Mouse (Mus musculus) E14TG2a.4 (cell line): ENCODE measurements at regions not wholly inside any gene's neighbourhood (a gene's known extent, or its start where the extent isn't known, plus 50 kb on each side); places are given as distances from the start of the nearest gene placed in this dataset.

ENCODE experiments used
- H3K27me3 ChIP-seq: 2 replicates; pipeline ENCODE4 v1.6.1; 2014; ENCODE audit warnings: low read length, control low read depth; ENCODE audit not compliant: insufficient read depth
- H3K36me3 ChIP-seq: 2 replicates; pipeline ENCODE4 v1.6.1; 2014; ENCODE audit warnings: low read length, control low read depth; ENCODE audit not compliant: insufficient read depth
- H3K4me1 ChIP-seq: replicated peaks from 2 replicates; pipeline ENCODE4 v1.6.1; 2014; ENCODE audit warnings: low read depth, low read length, control low read depth
- H3K4me3 ChIP-seq: replicated peaks from 2 replicates; pipeline ENCODE4 v1.5.1; 2014; ENCODE audit warnings: mild to moderate bottlenecking, low read length
- H3K9me3 ChIP-seq: 2 replicates; pipeline ENCODE4 v1.6.1; 2014; ENCODE audit warnings: low read length, control low read depth
- CTCF ChIP-seq: conservative IDR thresholded peaks from 2 replicates; pipeline ENCODE4 v1.5.1; 2014; ENCODE audit warnings: low read length
- NANOG ChIP-seq: IDR thresholded peaks from 2 replicates; pipeline ENCODE4 v1.6.1; 2014; ENCODE audit warnings: borderline replicate concordance, low read length, mixed read lengths
- POU5F1 ChIP-seq: IDR thresholded peaks from 2 replicates; pipeline ENCODE4 v1.6.1; 2014; ENCODE audit warnings: low read length, borderline replicate concordance

DNA sequence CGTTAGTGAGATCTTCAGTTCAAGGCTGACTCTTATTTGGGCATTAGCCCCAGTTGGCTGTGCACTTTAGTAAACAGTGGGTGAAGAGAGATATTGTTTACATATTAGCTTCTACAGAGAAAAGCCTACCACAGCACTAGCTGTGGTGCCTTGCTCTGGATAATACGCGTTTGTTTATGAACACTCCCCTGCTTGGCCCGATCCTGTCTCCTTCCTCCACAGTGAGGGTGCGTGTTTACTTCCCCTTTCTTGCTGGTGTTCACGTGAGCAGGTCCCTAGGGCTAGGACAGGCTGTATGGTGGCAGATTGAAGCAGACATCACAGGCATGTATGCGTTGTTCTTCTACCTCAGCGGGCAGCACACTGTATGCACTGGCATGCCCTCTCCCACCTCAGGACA, 423.1 kb downstream of the Glrx3 start:
- no peak for TF ChIP-seq POU5F1
- TF ChIP-seq CTCF: no peak
- TF ChIP-seq NANOG: no peak
- H3K4me3 ChIP-seq: no peak overlapping the region
- H3K9me3 ChIP-seq: peaks cover 14% of the 10 kb centered on the region
- H3K27me3 ChIP-seq: 0 out of 2 replicates have a peak, but pooled peaks cover 2% of the 10 kb centered on the region
- no peaks in the 10 kb centered on the region for H3K36me3 ChIP-seq
- H3K4me1 ChIP-seq: no peaks in the 10 kb centered on the region

DNA sequence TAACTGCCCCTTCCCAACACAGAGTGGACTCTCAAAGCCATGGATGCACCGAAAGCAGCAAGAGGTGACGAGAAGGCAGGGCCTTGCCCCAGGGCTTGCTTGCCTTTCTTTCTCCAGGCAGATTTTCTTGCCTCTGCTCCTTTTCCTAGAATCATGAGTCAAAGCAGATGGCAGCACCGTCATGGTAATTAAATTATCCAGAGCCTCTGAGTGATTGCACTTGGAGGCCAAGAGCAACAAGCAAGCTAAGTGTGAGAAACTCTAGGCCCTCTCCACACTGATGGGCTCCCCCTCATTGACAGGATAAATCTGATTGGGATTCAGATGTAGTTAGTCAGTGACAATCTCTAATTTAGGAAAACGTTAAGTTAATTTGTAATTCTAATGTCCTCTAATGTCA, 427.5 kb downstream of the Glrx3 start:
- TF ChIP-seq NANOG: no peak
- TF ChIP-seq POU5F1: no peak
- TF ChIP-seq CTCF: no peak
- H3K36me3 ChIP-seq: no peaks in the 10 kb centered on the region

DNA sequence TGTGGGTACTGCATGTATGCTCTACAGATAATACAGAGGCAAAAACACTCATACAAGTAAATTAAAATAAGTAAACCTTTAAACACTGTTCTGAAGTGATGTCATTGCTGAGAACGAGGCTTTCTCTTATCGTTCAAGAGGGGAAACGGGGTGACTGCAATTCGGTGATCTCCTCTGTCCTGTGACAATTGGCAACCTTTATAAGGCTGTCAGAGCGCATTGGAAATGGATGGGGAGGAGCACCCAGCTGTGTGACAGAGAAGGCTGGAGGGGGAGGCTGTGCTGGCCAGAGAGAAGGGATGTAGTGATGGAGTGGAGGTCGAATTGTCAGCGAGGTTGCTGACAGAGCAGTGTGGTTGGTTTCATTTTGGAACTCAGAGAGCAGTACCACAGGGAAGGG, 428.0 kb downstream of the Glrx3 start:
- TF ChIP-seq POU5F1: no peak
- no peak for TF ChIP-seq NANOG
- TF ChIP-seq CTCF: no peak
- Histone ChIP-seq H3K4me1 (no peaks in the 10 kb centered on the region), H3K27me3 (no peaks in the 10 kb centered on the region), H3K4me3 (no peak overlapping the region), H3K36me3 (no peaks in the 10 kb centered on the region), H3K9me3 (no peaks in the 10 kb centered on the region)

More for the DNA sequence above, 427.5 kb downstream of the Glrx3 start:
- no peaks in the 10 kb centered on the region for H3K4me1 ChIP-seq
- no peaks in the 10 kb centered on the region for H3K9me3 ChIP-seq
- no peaks in the 10 kb centered on the region for H3K27me3 ChIP-seq
- H3K4me3 ChIP-seq: no peak overlapping the region

- Histone ChIP-seq H3K4me1 (no peaks in the 10 kb centered on the region), H3K4me3 (no peak overlapping the region), H3K27me3 (no peaks in the 10 kb centered on the region), H3K36me3 (no peaks in the 10 kb centered on the region), H3K9me3 (no peaks in the 10 kb centered on the region)
- TF ChIP-seq CTCF (no peak), POU5F1 (no peak), NANOG (no peak)
Measured at GRCm38 (mm10) chr7:137866880-137867279, 429.5 kb downstream of the Glrx3 start.

DNA sequence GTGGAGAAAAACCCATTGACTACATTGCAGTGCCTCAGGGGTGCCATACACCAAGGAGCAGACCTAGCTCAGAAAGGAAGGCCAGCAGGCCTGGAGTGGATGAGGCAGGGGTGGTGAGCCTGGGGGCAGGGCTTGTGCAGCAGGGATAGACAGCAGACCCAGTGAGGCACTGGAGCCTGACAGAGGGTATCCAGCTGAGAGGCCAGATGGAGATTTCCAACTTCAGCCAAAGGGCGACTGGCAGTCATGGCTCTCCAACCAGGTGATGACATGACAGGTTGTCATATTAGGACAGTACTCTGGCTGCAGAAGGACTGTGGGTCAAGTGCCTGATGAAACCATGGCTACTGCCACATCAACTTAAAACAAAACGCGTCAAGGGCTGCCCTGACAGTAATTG, 431.1 kb downstream of the Glrx3 start:
- H3K4me3 ChIP-seq: no peak overlapping the region
- H3K36me3 ChIP-seq: no peaks in the 10 kb centered on the region
- TF ChIP-seq CTCF (no peak), NANOG (no peak), POU5F1 (no peak)
- H3K4me1 ChIP-seq: no peaks in the 10 kb centered on the region
- no peaks in the 10 kb centered on the region for H3K27me3 ChIP-seq
- no peaks in the 10 kb centered on the region for H3K9me3 ChIP-seq

- peaks cover 6% of the 10 kb centered on the region; the same call in 1 of the 2 replicates for H3K9me3 ChIP-seq
- TF ChIP-seq CTCF: no peak
- no peak for TF ChIP-seq NANOG
- no peak for TF ChIP-seq POU5F1
- no peaks in the 10 kb centered on the region for H3K4me1 ChIP-seq
- H3K27me3 ChIP-seq: no peaks in the 10 kb centered on the region
- H3K36me3 ChIP-seq: no peaks in the 10 kb centered on the region
- no peak overlapping the region for H3K4me3 ChIP-seq
Measured at GRCm38 (mm10) chr7:137875306-137875705, 437.9 kb downstream of the Glrx3 start.

- no peak overlapping the region for H3K4me3 ChIP-seq
- no peaks in the 10 kb centered on the region for H3K27me3 ChIP-seq
- H3K4me1 ChIP-seq: no peaks in the 10 kb centered on the region
- peaks cover 28% of the 10 kb centered on the region for H3K9me3 ChIP-seq
- H3K36me3 ChIP-seq: no peaks in the 10 kb centered on the region
- no peak for TF ChIP-seq NANOG
Measured at GRCm38 (mm10) chr7:137879296-137879695, 441.9 kb downstream of the Glrx3 start.

DNA sequence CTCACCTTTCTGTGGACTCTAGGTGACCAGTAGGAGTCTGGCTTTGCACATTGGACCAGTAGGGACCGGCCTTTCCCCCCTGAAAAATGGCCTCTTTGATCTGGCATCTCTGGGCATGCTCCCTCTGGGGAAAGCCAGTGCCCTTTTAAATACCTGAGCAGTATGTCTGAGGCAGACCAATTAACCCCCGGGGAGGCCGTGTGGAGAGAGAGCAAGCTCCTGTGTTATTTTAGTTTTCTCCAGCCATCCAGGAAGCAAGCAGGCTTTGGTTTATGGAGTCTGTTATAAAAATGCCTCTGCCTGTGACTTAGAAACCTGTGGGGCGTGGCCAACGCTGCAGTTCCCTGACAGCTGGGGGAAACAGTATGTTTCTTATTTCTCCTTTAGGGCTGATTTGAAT, 445.5 kb downstream of the Glrx3 start:
- no peak overlapping the region for H3K4me3 ChIP-seq
- peaks cover 32% of the 10 kb centered on the region for H3K9me3 ChIP-seq
- H3K27me3 ChIP-seq: no peaks in the 10 kb centered on the region
- TF ChIP-seq CTCF: no peak
- no peaks in the 10 kb centered on the region for H3K36me3 ChIP-seq
- H3K4me1 ChIP-seq: peaks cover 10% of the 10 kb centered on the region

GRCm38 (mm10) chr7:137883701-137884100, 446.3 kb downstream of the Glrx3 start:
- Histone ChIP-seq H3K36me3 (no peaks in the 10 kb centered on the region), H3K27me3 (no peaks in the 10 kb centered on the region)

More at GRCm38 (mm10) chr7:137883701-137884100, 446.3 kb downstream of the Glrx3 start:
- Histone ChIP-seq H3K4me3 (no peak overlapping the region), H3K9me3 (peaks cover 35% of the 10 kb centered on the region), H3K4me1 (peaks cover 10% of the 10 kb centered on the region)
- TF ChIP-seq POU5F1: no peak
- TF ChIP-seq NANOG: no peak
- no peak for TF ChIP-seq CTCF
